Mouse (Mus musculus) lung, embryonic 14.5 days (tissue): ENCODE data around the gene Grk1. TPM values are rescaled to one million over a fixed set of nuclear protein-coding genes. Genes with fewer than 3 reads are reported as not detected.

Experiments
- ATAC-seq: fragments of 200-750 bp; cut with Nextera tagmentation; 2 replicates; pipeline ENCODE4 v1.8.0; 2017; ENCODE audit warnings: mild to moderate bottlenecking, moderate TSS enrichment, moderate library complexity; ENCODE audit not compliant: insufficient read depth
- DNase-seq: peaks from one replicate; pipeline ENCODE4 v3.0.0-alpha.2; 2015
- H3K27ac ChIP-seq: fragments of 300-500 bp; sonication (generic); 2 replicates; pipeline ENCODE4 v1.5.1; 2014; ENCODE audit warnings: low read depth, mild to moderate bottlenecking, moderate library complexity
- H3K27me3 ChIP-seq: fragments of 300-500 bp; sonication (generic); 2 replicates; pipeline ENCODE4 v1.6.1; 2014; ENCODE audit warnings: low read length, control low read depth; ENCODE audit not compliant: insufficient read depth
- H3K36me3 ChIP-seq: fragments of 300-500 bp; sonication (generic); 2 replicates; pipeline ENCODE4 v1.6.1; 2014; ENCODE audit warnings: control low read depth; ENCODE audit not compliant: insufficient read depth
- H3K4me1 ChIP-seq: fragments of 300-500 bp; sonication (generic); 2 replicates; pipeline ENCODE4 v1.6.1; 2014; ENCODE audit warnings: antibody characterized with exemption, control low read depth; ENCODE audit not compliant: insufficient read depth
- H3K4me2 ChIP-seq: fragments of 300-500 bp; sonication (generic); 2 replicates; pipeline ENCODE4 v1.6.1; 2014; ENCODE audit warnings: mild to moderate bottlenecking
- H3K4me3 ChIP-seq: fragments of 300-500 bp; sonication (generic); 2 replicates; pipeline ENCODE4 v1.5.1; 2014; ENCODE audit warnings: low read depth, low read length
- H3K9ac ChIP-seq: fragments of 300-500 bp; sonication (generic); 2 replicates; pipeline ENCODE4 v1.6.1; 2014
- H3K9me3 ChIP-seq: fragments of 300-500 bp; sonication (generic); 2 replicates; pipeline ENCODE4 v1.6.1; 2016; ENCODE audit warnings: low read depth, low read length, control low read depth
- CTCF ChIP-seq: IDR thresholded peaks from 2 replicates; pipeline ENCODE4 v1.5.1; 2016; ENCODE audit warnings: antibody characterized with exemption, low read depth
- WGBS: fragments of 180-500 bp; shearing (Covaris S2); extraction: QIAGEN DNeasy Blood & Tissue Kit; methylation state at CpG from one replicate; pipeline ENCODE4 v1.1.7; 2014; 5-methylcytosine and 5-hydroxymethylcytosine counted together
- polyA plus RNA-seq: library from polyadenylated mRNA; unstranded; fragments of >200 nt; fragmentation: Nextera tagmentation; extraction: Ambion mirVana; gene quantifications from 2 replicates; pipeline ENCODE4 v1.2.1, GENCODE M21; 2014

Gene Grk1
- polyA plus RNA-seq = not detected in 2 replicates

GRCm38 (mm10) chr8:13404666-13405131 lies at the start of gene Grk1:
Gene Grk1, plus strand, starts transcription at chr8:13405081.
- Histone ChIP-seq H3K9me3 (no peaks in the 10 kb centered on the region), H3K27ac (no peak within 1 kb of the TSS), H3K27me3 (no peaks in the 10 kb centered on the region), H3K9ac (no peak within 1 kb of the TSS), H3K4me3 (no peak within 1 kb of the TSS), H3K4me1 (no peaks in the 10 kb centered on the region), H3K36me3 (no peaks in the 10 kb centered on the region), H3K4me2 (no peak within 1 kb of the TSS)
- TF ChIP-seq CTCF = no peak
- DNase-seq (no peak), ATAC-seq (no peak)
- 80% methylated on average over 5 of the region's 5 CpGs for WGBS

GRCm38 (mm10) chr8:13356221-13356620 lies 48.7 kb upstream of the Grk1 start:
- 78% methylated on average over 6 of the region's 6 CpGs for WGBS
- no peak for TF ChIP-seq CTCF
- Histone ChIP-seq H3K27ac (no peak overlapping the region), H3K9ac (no peak overlapping the region), H3K4me3 (no peak overlapping the region), H3K4me1 (no peaks in the 10 kb centered on the region), H3K36me3 (peaks cover 99% of the 10 kb centered on the region), H3K4me2 (no peak overlapping the region), H3K9me3 (no peaks in the 10 kb centered on the region), H3K27me3 (no peaks in the 10 kb centered on the region)
- DNase-seq (no peak), ATAC-seq (no peak)

DNA sequence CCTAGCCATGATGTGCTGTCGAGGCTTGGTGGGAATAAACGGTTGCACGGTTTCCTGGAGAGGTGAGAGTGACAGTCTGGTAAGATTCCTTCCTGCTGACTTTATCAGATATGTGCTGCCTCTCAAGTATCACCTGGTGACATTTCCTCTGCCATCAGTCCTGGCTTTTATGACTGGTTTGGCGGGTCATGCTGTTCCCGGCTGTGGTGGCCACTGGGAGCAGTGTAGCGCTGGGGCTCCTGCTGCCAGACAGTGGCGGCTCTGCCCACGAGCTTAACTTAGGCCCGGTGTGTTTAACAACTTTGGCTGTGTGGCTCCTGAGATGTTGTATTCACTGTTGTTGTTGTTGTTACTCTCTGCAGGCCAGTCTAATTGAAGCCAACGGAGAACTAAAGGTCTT lies 48.2 kb upstream of the Grk1 start:
- H3K4me1 ChIP-seq = no peaks in the 10 kb centered on the region
- no peak overlapping the region for H3K9ac ChIP-seq

GRCm38 (mm10) chr8:13360213-13360612 lies 44.7 kb upstream of the Grk1 start:
- 92% methylated on average over 7 of the region's 7 CpGs for WGBS
- no peaks in the 10 kb centered on the region for H3K9me3 ChIP-seq
- ATAC-seq (no peak), DNase-seq (no peak)
- no peak overlapping the region for H3K9ac ChIP-seq
- no peak overlapping the region for H3K4me3 ChIP-seq
- no peaks in the 10 kb centered on the region for H3K4me1 ChIP-seq
- H3K4me2 ChIP-seq = no peak overlapping the region
- H3K27me3 ChIP-seq = no peaks in the 10 kb centered on the region
- no peak for TF ChIP-seq CTCF
- peaks cover 100% of the 10 kb centered on the region for H3K36me3 ChIP-seq
- no peak overlapping the region for H3K27ac ChIP-seq

More for the DNA sequence above, 48.2 kb upstream of the Grk1 start:
- peaks cover 99% of the 10 kb centered on the region for H3K36me3 ChIP-seq
- H3K27ac ChIP-seq = no peak overlapping the region
- no peak for ATAC-seq
- H3K4me3 ChIP-seq = no peak overlapping the region
- TF ChIP-seq CTCF = peak; percentile 15; the same call in 1 of the 2 replicates
- WGBS = 70% methylated on average over 10 of the region's 10 CpGs
- DNase-seq = no peak
- no peaks in the 10 kb centered on the region for H3K9me3 ChIP-seq
- H3K27me3 ChIP-seq = no peaks in the 10 kb centered on the region
- no peak overlapping the region for H3K4me2 ChIP-seq

DNA sequence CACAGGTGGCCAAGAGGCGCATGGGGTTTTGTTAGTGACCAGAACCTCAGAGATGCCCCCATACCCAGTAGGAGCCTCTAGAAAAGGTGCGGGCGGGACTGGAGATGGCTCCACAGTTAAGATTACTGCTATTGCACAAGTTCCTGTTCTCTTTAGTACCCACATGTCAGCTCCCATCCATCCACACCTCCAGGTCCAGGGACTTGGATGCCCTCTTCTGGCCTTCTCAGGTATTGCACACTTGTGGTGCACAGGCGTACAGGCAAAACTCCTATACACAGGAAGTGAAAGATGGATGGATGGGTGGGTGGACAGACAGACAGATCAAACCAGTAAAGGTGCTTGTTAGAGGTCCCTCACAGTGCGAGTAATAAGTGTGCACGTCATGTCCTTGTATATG lies 43.0 kb upstream of the Grk1 start:
- TF ChIP-seq CTCF = peak; percentile 48
- DNase-seq (peak; percentile 11), ATAC-seq (no peak)
- Histone ChIP-seq H3K27ac (no peak overlapping the region), H3K9me3 (no peaks in the 10 kb centered on the region), H3K4me1 (no peaks in the 10 kb centered on the region), H3K36me3 (peaks cover 100% of the 10 kb centered on the region), H3K27me3 (no peaks in the 10 kb centered on the region), H3K4me3 (no peak overlapping the region), H3K9ac (no peak overlapping the region), H3K4me2 (no peak overlapping the region)
- WGBS = 94% methylated on average over 6 of the region's 6 CpGs

- Histone ChIP-seq H3K4me1 (no peaks in the 10 kb centered on the region), H3K9ac (no peak overlapping the region), H3K9me3 (no peaks in the 10 kb centered on the region), H3K4me3 (no peak overlapping the region), H3K27ac (no peak overlapping the region), H3K4me2 (no peak overlapping the region), H3K27me3 (no peaks in the 10 kb centered on the region), H3K36me3 (peaks cover 92% of the 10 kb centered on the region)
- TF ChIP-seq CTCF = no peak
- no peak for DNase-seq
- no peak for ATAC-seq
- 87% methylated on average over 8 of the region's 8 CpGs for WGBS
These were observed 31.7 kb upstream of the Grk1 start for GRCm38 (mm10) chr8:13373151-13373662.

- Histone ChIP-seq H3K36me3 (peaks cover 26% of the 10 kb centered on the region), H3K4me1 (no peaks in the 10 kb centered on the region), H3K27ac (no peak overlapping the region), H3K9ac (no peak overlapping the region), H3K4me3 (no peak overlapping the region), H3K27me3 (no peaks in the 10 kb centered on the region), H3K9me3 (no peaks in the 10 kb centered on the region), H3K4me2 (no peak overlapping the region)
- no peak for TF ChIP-seq CTCF
- 86% methylated on average over 7 of the region's 7 CpGs for WGBS
- DNase-seq = no peak
- no peak for ATAC-seq
These were observed 23.3 kb upstream of the Grk1 start for GRCm38 (mm10) chr8:13381630-13382029.
